18 mouse cellular contexts compared by ENCODE assay signal in the genomic region with DNA sequence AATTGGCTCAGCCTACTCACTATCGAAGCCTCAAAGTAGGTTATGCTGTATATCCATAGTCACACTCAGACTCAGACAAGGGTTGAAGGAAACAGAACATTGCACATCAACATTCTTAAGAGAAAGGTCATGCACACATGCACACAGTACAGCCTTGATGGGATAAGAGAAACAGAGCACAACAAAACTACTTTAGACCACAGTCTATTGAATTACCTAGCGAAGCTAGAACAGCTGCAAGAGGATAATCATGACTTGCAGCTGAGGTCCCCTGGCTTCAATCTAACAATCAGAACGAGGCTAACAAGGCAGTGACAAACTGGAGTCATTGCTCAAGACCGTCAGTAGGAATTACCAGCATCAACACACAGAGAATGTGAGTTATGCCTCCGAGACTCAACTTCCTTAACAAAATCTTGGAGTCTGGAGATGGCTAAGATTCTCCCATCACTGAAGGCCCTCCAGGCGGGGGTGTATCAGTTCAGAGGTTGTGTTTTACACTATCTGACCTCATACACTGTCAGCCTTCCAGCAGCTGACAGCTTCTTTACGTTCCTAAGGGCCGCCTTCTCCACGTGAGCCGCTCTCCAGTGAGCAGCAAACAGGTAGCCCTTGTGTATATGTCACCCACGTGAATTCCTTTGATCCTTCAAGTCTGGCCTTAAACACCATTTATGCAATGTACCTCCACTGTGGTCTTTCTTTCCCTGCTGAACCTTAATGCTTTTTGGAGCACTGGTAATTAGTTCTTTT. TPM values are rescaled to one million over a fixed set of nuclear protein-coding genes. Genes with fewer than 3 reads are reported as not detected.
DNase-seq lines count a peak whose midpoint lies in the region; ATAC-seq lines count a peak whose summit lies in the region.
"Had no signal": no experiment of that assay in that cellular context is flagged by ENCODE, and none has a peak within 500 bp of the region (broad histone marks: within the 10 kb centered on the region; RNA-seq: fewer than 3 reads in every experiment).

No protein-coding gene starts in this region.

- peak overlapping the region; percentile 25 for H3K27ac ChIP-seq in heart, embryonic 15.5 days
- no peak overlapping the region for H3K27ac ChIP-seq in midbrain, embryonic 15.5 days
- no peak overlapping the region for H3K27ac ChIP-seq in midbrain, embryonic 14.5 days (replicated peaks; ENCODE audit: low read depth, low read length)
- H3K27ac ChIP-seq in neural tube, embryonic 13.5 days (replicated peaks): no peak overlapping the region
- H3K27ac ChIP-seq: embryonic facial prominence, embryonic 15.5 days; heart, embryonic 10.5 days had no signal

- no peak overlapping the region for H3K4me3 ChIP-seq in heart, embryonic 15.5 days
- no peak overlapping the region for H3K4me3 ChIP-seq in midbrain, embryonic 15.5 days
- H3K4me3 ChIP-seq in midbrain, embryonic 14.5 days (replicated peaks; ENCODE audit: low read depth, low read length): no peak overlapping the region
- no peak overlapping the region for H3K4me3 ChIP-seq in neural tube, embryonic 13.5 days
- H3K4me3 ChIP-seq: embryonic facial prominence, embryonic 15.5 days; heart, embryonic 10.5 days had no signal

- H3K36me3 ChIP-seq in heart, embryonic 15.5 days: no peaks in the 10 kb centered on the region
- 0 out of 2 replicates have a peak, but pooled peaks cover 4% of the 10 kb centered on the region for H3K36me3 ChIP-seq in midbrain, embryonic 15.5 days (replicated peaks)
- peaks cover 11% of the 10 kb centered on the region for H3K36me3 ChIP-seq in midbrain, embryonic 14.5 days (ENCODE audit: control insufficient read depth, insufficient read depth, low read length)
- 0 out of 2 replicates have a peak, but pooled peaks cover 7% of the 10 kb centered on the region for H3K36me3 ChIP-seq in neural tube, embryonic 13.5 days
- H3K36me3 ChIP-seq: embryonic facial prominence, embryonic 15.5 days; heart, embryonic 10.5 days had no signal

- H3K4me2 ChIP-seq in heart, embryonic 15.5 days: no peak overlapping the region
- no peak overlapping the region for H3K4me2 ChIP-seq in midbrain, embryonic 15.5 days
- no peak overlapping the region for H3K4me2 ChIP-seq in midbrain, embryonic 14.5 days (ENCODE audit: low read length)
- no peak overlapping the region for H3K4me2 ChIP-seq in neural tube, embryonic 13.5 days
- H3K4me2 ChIP-seq: embryonic facial prominence, embryonic 15.5 days; lung, embryonic 14.5 days had no signal

- DNase-seq in adrenal gland, postnatal 14 days: peak; percentile 7
- DNase-seq in adrenal gland, adult 2 months: no peak
- DNase-seq in heart, adult 8-10 months (ENCODE audit: low spot score): no peak
- DNase-seq in midbrain, embryonic 14.5 days: no peak
- no peak for DNase-seq in layer of hippocampus, adult 11-12 months (ENCODE audit: low spot score)
- DNase-seq: cerebellum, adult 11 months; gastrocnemius, postnatal 14 days; kidney, postnatal 25 days; lung, embryonic 14.5 days had no signal

- no peaks in the 10 kb centered on the region for H3K9me3 ChIP-seq in heart, embryonic 15.5 days (replicated peaks)
- no peaks in the 10 kb centered on the region for H3K9me3 ChIP-seq in midbrain, embryonic 15.5 days
- H3K9me3 ChIP-seq in midbrain, embryonic 14.5 days (ENCODE audit: control insufficient read depth, low read length): no peaks in the 10 kb centered on the region
- no peaks in the 10 kb centered on the region for H3K9me3 ChIP-seq in neural tube, embryonic 13.5 days
- H3K9me3 ChIP-seq: embryonic facial prominence, embryonic 15.5 days; heart, embryonic 10.5 days had no signal

- no peaks in the 10 kb centered on the region for H3K27me3 ChIP-seq in heart, embryonic 15.5 days
- no peaks in the 10 kb centered on the region for H3K27me3 ChIP-seq in midbrain, embryonic 15.5 days (replicated peaks)
- H3K27me3 ChIP-seq in midbrain, embryonic 14.5 days (ENCODE audit: control insufficient read depth, insufficient read depth, low read length): no peaks in the 10 kb centered on the region
- no peaks in the 10 kb centered on the region for H3K27me3 ChIP-seq in neural tube, embryonic 13.5 days
- H3K27me3 ChIP-seq: CH12.LX; embryonic facial prominence, embryonic 15.5 days had no signal

- no peak overlapping the region for H3K9ac ChIP-seq in heart, embryonic 15.5 days
- no peak overlapping the region for H3K9ac ChIP-seq in midbrain, embryonic 15.5 days
- H3K9ac ChIP-seq in midbrain, embryonic 14.5 days (replicated peaks; ENCODE audit: low read length): no peak overlapping the region
- no peak overlapping the region for H3K9ac ChIP-seq in neural tube, embryonic 13.5 days
- H3K9ac ChIP-seq: embryonic facial prominence, embryonic 15.5 days; lung, embryonic 14.5 days had no signal

- peaks cover 15% of the 10 kb centered on the region for H3K4me1 ChIP-seq in heart, embryonic 15.5 days (replicated peaks)
- H3K4me1 ChIP-seq in midbrain, embryonic 15.5 days: peaks cover 4% of the 10 kb centered on the region; the same call in 1 of the 2 replicates
- H3K4me1 ChIP-seq in midbrain, embryonic 14.5 days (ENCODE audit: control insufficient read depth, insufficient read depth, low read length): no peaks in the 10 kb centered on the region
- peaks cover 9% of the 10 kb centered on the region for H3K4me1 ChIP-seq in neural tube, embryonic 13.5 days (replicated peaks)
- H3K4me1 ChIP-seq: embryonic facial prominence, embryonic 15.5 days; heart, embryonic 10.5 days had no signal

- WGBS in heart, embryonic 15.5 days: 38% methylated on average over 11 of the region's 11 CpGs
- 56% methylated on average over 11 of the region's 11 CpGs for WGBS in midbrain, embryonic 15.5 days
- 62% methylated on average over 11 of the region's 11 CpGs for WGBS in midbrain, embryonic 14.5 days
- 61% methylated on average over 11 of the region's 11 CpGs for WGBS in neural tube, embryonic 13.5 days

- 0 out of 2 replicates have a peak, but pooled peaks have one; percentile 53 for ATAC-seq in heart, embryonic 15.5 days (replicated peaks; ENCODE audit: insufficient number of reproducible peaks, insufficient read depth, low FRiP score, low read depth)
- 0 out of 2 replicates have a peak, but pooled peaks have one; percentile 25 for ATAC-seq in midbrain, embryonic 15.5 days (replicated peaks)
- no peak for ATAC-seq in midbrain, embryonic 14.5 days (ENCODE audit: low FRiP score, low TSS enrichment)
- peak; percentile 53; the same call in 1 of the 2 replicates for ATAC-seq in neural tube, embryonic 13.5 days (ENCODE audit: low read depth)
- ATAC-seq: activated CD4-positive, CD25-positive, alpha-beta regulatory T cell, adult 4 months; forebrain, embryonic 16.5 days had no signal

RNA-seq across cellular contexts. Expression of a gene that starts 10.7 kb away (rescaled TPM):
- total RNA-seq in adrenal gland, postnatal 14 days (2021): 21.5 and 30.3 TPM in 2 replicates
- total RNA-seq in adrenal gland, adult 2 months (2021): 10 to 100 TPM; 20.1 to 68.1 TPM
- 14.8 and 17.1 TPM in 2 replicates for polyA plus RNA-seq in adrenal gland, adult 2 months (2012; rRNA removed)
- 81.6 and 86.1 TPM in 2 replicates for polyA plus RNA-seq in heart, embryonic 15.5 days (2015; fragmentation: Nextera tagmentation; extraction: Ambion mirVana)
- 1 to 10 TPM; 4.1 to 8.7 (median 6.3) TPM for total RNA-seq in heart, adult 8-10 months (2022)
- polyA plus RNA-seq in midbrain, embryonic 15.5 days (2015; fragmentation: Nextera tagmentation; extraction: Ambion mirVana): 167 and 172 TPM in 2 replicates
- polyA plus RNA-seq in midbrain, embryonic 14.5 days (2014; fragmentation: Nextera tagmentation; extraction: Ambion mirVana): 87.1 and 103 TPM in 2 replicates
- 113 and 114 TPM in 2 replicates for polyA plus RNA-seq in neural tube, embryonic 13.5 days (2015; fragmentation: Nextera tagmentation; extraction: Ambion mirVana)
- polyA plus RNA-seq: activated CD4-positive, CD25-positive, alpha-beta regulatory T cell, adult 4 months; liver, adult 2 months had no signal
